Mouse (Mus musculus): Measurements from ENCODE around the gene Arhgdia. TPM values are rescaled to one million over a fixed set of nuclear protein-coding genes. Genes with fewer than 3 reads are reported as not detected.

The Arhgdia gene
- 628 and 760 TPM in 2 replicates for polyA plus RNA-seq (2012; ENCODE audit: insufficient read depth, insufficient read length, missing spikeins)

- Histone ChIP-seq H3K4me1 (ENCODE audit: control insufficient read depth, insufficient read depth, low read length) (peaks cover 14% of the 10 kb centered on the region), H3K4me3 (ENCODE audit: insufficient read depth, low read length) (peak within 1 kb of the TSS; percentile 87), H3K27ac (ENCODE audit: insufficient read depth, low read depth, low read length) (peak within 1 kb of the TSS; percentile 88)
- no peak for TF ChIP-seq CTCF (IDR thresholded peaks at IDR 0.05; ENCODE audit: low read depth, low read length)
- TF ChIP-seq POLR2A (IDR thresholded peaks at IDR 0.05; ENCODE audit: borderline replicate concordance, low read depth, low read length) = no peak
These were observed at the start of gene Arhgdia for GRCm38 (mm10) chr11:120581490-120582267. Gene Arhgdia, minus strand, starts transcription at chr11:120581624.

DNA sequence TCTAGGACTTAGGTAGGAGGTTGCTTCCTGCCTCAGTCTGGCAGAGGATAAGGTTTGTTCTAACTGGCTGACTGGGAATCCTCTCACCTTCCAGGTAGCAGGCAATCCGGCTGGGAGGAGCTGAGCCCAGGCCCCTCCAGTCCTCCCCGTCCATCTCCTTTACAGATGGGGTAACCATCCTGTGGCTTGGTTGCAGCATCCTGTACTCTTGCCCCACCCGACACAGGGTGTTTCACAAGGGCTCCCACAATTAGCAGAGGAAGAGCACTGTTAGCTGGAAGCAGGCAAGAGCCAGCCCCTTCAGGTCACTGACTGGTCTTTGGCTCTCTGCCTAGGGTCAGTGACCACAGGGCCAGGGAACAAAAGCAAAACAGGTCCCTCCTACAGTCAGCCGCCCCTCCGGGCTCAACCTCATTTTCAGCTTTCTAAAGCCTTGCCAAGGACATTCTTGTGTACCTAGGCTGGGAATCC is 49.0 kb upstream of the Arhgdia start:
- peak overlapping the region; percentile 62 for H3K4me3 ChIP-seq (ENCODE audit: insufficient read depth, low read length)
- no peak for TF ChIP-seq CTCF (IDR thresholded peaks at IDR 0.05; ENCODE audit: low read depth, low read length)
- no peak for TF ChIP-seq POLR2A (IDR thresholded peaks at IDR 0.05; ENCODE audit: borderline replicate concordance, low read depth, low read length)
- H3K4me1 ChIP-seq (ENCODE audit: control insufficient read depth, insufficient read depth, low read length) = peaks cover 49% of the 10 kb centered on the region
- H3K27ac ChIP-seq (ENCODE audit: insufficient read depth, low read depth, low read length) = peak overlapping the region; percentile 95

GRCm38 (mm10) chr11:120629911-120630310 is 48.5 kb upstream of the Arhgdia start:
- Histone ChIP-seq H3K4me3 (ENCODE audit: insufficient read depth, low read length) (peak overlapping the region; percentile 62), H3K4me1 (ENCODE audit: control insufficient read depth, insufficient read depth, low read length) (peaks cover 51% of the 10 kb centered on the region), H3K27ac (ENCODE audit: insufficient read depth, low read depth, low read length) (peak overlapping the region; percentile 95)
- TF ChIP-seq POLR2A (IDR thresholded peaks at IDR 0.05; ENCODE audit: borderline replicate concordance, low read depth, low read length) (no peak; the same call in 1 of the 2 replicates), CTCF (IDR thresholded peaks at IDR 0.05; ENCODE audit: low read depth, low read length) (no peak)

GRCm38 (mm10) chr11:120629341-120629730 is 47.9 kb upstream of the Arhgdia start:
- peaks cover 46% of the 10 kb centered on the region for H3K4me1 ChIP-seq (ENCODE audit: control insufficient read depth, insufficient read depth, low read length)
- peak overlapping the region; percentile 95 for H3K27ac ChIP-seq (ENCODE audit: insufficient read depth, low read depth, low read length)
- TF ChIP-seq CTCF (IDR thresholded peaks at IDR 0.05; ENCODE audit: low read depth, low read length) (no peak), POLR2A (IDR thresholded peaks at IDR 0.05; ENCODE audit: borderline replicate concordance, low read depth, low read length) (no peak)
- H3K4me3 ChIP-seq (ENCODE audit: insufficient read depth, low read length) = peak overlapping the region; percentile 62

GRCm38 (mm10) chr11:120628601-120629340 is 47.3 kb upstream of the Arhgdia start:
- TF ChIP-seq CTCF (IDR thresholded peaks at IDR 0.05; ENCODE audit: low read depth, low read length) = no peak
- Histone ChIP-seq H3K4me1 (ENCODE audit: control insufficient read depth, insufficient read depth, low read length) (peaks cover 43% of the 10 kb centered on the region), H3K4me3 (ENCODE audit: insufficient read depth, low read length) (peak overlapping the region; percentile 62), H3K27ac (ENCODE audit: insufficient read depth, low read depth, low read length) (peak overlapping the region; percentile 95)

GRCm38 (mm10) chr11:120627468-120628300 is 46.3 kb upstream of the Arhgdia start:
- H3K4me3 ChIP-seq (ENCODE audit: insufficient read depth, low read length) = peak overlapping the region; percentile 30
- H3K4me1 ChIP-seq (ENCODE audit: control insufficient read depth, insufficient read depth, low read length) = peaks cover 43% of the 10 kb centered on the region
- TF ChIP-seq POLR2A (IDR thresholded peaks at IDR 0.05; ENCODE audit: borderline replicate concordance, low read depth, low read length) (no peak), CTCF (IDR thresholded peaks at IDR 0.05; ENCODE audit: low read depth, low read length) (no peak)
- H3K27ac ChIP-seq (ENCODE audit: insufficient read depth, low read depth, low read length) = peak overlapping the region; percentile 50

DNA sequence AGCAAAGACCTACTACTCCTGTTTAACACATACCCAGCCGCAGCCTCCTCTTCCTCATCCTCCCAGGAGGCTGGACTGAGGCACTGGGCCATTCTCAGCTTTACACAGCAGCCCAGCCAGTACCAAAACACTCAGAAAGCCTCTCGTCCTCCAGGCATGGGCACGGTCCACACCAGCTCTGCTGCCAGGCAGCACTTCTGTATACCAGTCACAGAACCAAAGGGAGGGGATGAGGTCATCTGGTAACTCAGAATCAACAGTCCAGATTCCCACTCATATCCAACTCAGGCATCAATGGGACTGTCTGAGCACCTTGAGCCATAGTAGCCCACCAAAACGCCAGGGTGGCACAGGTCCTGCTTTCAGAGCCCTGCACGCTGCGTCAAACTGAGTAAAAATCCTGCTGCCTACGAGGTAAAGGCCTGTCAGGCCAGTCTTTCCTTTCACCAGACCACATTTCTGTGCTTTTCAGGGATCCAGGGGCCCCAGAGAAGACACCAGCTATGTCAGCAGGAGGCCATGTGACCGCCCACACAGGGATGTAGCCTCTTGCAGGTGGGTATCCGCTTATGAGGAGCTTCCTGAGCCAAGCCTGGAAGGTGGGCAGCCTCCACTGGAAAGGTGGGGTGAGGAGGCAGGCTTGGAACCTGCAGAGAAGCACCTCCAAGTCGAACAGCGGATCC is 45.5 kb upstream of the Arhgdia start:
- Histone ChIP-seq H3K4me1 (ENCODE audit: control insufficient read depth, insufficient read depth, low read length) (peaks cover 43% of the 10 kb centered on the region), H3K4me3 (ENCODE audit: insufficient read depth, low read length) (no peak overlapping the region)

GRCm38 (mm10) chr11:120625152-120625775 is 43.8 kb upstream of the Arhgdia start, which contains the start of gene Sirt7:
Gene Sirt7, minus strand, starts transcription at chr11:120625240.
- no peak for TF ChIP-seq POLR2A (IDR thresholded peaks at IDR 0.05; ENCODE audit: borderline replicate concordance, low read depth, low read length)
- TF ChIP-seq CTCF (IDR thresholded peaks at IDR 0.05; ENCODE audit: low read depth, low read length) = no peak
- Histone ChIP-seq H3K4me1 (ENCODE audit: control insufficient read depth, insufficient read depth, low read length) (peaks cover 40% of the 10 kb centered on the region), H3K27ac (ENCODE audit: insufficient read depth, low read depth, low read length) (peak within 1 kb of the TSS; percentile 56), H3K4me3 (ENCODE audit: insufficient read depth, low read length) (peak within 1 kb of the TSS; percentile 72)

More for the DNA sequence above, 45.5 kb upstream of the Arhgdia start:
- no peak for TF ChIP-seq CTCF (IDR thresholded peaks at IDR 0.05; ENCODE audit: low read depth, low read length)
- no peak for TF ChIP-seq POLR2A (IDR thresholded peaks at IDR 0.05; ENCODE audit: borderline replicate concordance, low read depth, low read length)
- peak overlapping the region; percentile 50; the same call in 1 of the 2 replicates for H3K27ac ChIP-seq (ENCODE audit: insufficient read depth, low read depth, low read length)
